In the genomic region with DNA sequence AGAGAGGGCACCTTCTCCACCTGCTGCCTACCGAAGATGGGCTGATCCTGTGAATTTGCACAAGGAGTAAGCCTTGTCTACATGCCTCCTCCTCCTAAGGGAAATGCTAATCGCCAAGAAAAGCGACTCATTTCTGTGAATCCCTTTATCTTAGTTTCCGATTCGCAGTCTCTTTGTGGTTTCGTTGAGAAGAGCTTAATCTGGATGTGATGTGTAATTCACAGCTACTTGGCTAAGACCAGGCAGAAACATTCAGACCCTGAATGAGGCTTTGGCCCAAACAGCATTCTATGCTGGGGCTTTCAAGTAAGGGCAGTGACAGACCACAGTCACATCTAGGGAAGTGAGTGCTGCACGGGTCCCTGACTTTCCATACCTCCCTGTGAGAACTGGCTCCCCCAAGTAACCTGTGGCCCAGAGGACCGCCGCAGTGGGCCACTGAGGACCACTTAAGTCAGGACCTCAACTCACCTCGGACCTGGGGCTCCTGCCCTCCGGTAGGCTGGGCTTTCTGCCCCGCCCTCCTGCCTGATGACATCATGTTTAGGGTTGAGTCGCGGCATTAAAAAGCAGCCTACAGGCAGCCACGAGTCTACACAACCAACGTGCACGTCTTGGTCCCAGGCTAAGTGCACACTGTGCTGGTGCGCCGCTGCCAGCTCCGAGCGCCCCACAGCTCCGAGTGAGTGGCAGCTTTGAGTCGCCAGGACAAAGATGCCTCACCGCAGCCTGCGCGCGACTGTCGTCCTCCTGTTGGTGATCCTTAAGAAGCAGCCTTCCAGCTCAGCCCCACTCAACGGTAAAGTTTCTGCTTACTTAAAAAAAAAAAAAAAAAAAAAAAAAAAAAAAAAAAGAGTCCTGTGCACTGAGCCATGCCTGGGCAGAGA, we compare ENCODE assay signal across 8 mouse cellular contexts. TPM values are rescaled to one million over a fixed set of nuclear protein-coding genes. Genes with fewer than 3 reads are reported as not detected.
DNase-seq lines count a peak whose midpoint lies in the region; ATAC-seq and TF ChIP-seq lines count a peak whose summit lies in the region.

A gene (plus strand): TSS at position 552 of the 887 bp plus-strand sequence.

- no peak within 1 kb of the TSS for H3K27ac ChIP-seq in small intestine, adult 2 months (ENCODE audit: insufficient read depth, low read depth, low read length)

- peak; percentile 80 for ATAC-seq in granulocyte monocyte progenitor cell, adult 5-6 weeks (replicated peaks; ENCODE audit: poor library complexity, severe bottlenecking)

- H3K4me3 ChIP-seq in small intestine, adult 2 months (ENCODE audit: low read depth, low read length), result peak within 1 kb of the TSS; percentile 68

- 5% methylated on average over 29 of the region's 29 CpGs for WGBS in small intestine, adult 2 months

- peaks cover 19% of the 10 kb centered on the region for H3K4me1 ChIP-seq in small intestine, adult 2 months (ENCODE audit: control insufficient read depth, insufficient read depth, insufficient read length, low read length)

- H3K27me3 ChIP-seq in small intestine, adult 2 months (ENCODE audit: control insufficient read depth, insufficient read depth, low read length), result no peaks in the 10 kb centered on the region; the same call in 1 of the 2 replicates

- peak; percentile 15 to 35 for DNase-seq in right cerebral cortex, adult 2 months (ENCODE audit: low spot score in 2 of 2)
- DNase-seq in right cerebral cortex, postnatal 25 days, result no peak
- peak; percentile 54 to 61 for DNase-seq in cerebellum, adult 18-20 months
- peak; percentile 67 for DNase-seq in kidney, postnatal 10 days
- DNase-seq in lung, postnatal 14 days, result peak; percentile 7
- no peak for DNase-seq in right cerebral cortex, adult 18-20 months

- no peaks in the 10 kb centered on the region for H3K36me3 ChIP-seq in small intestine, adult 2 months (ENCODE audit: control insufficient read depth, insufficient read depth, low read length)

- no peak for TF ChIP-seq CTCF in small intestine, adult 2 months (IDR thresholded peaks at IDR 0.05; ENCODE audit: extremely low read depth, insufficient read length, insufficient replicate concordance, low read depth, low read length)

- 0 out of 2 replicates have a peak, but pooled peaks have one; percentile 29 for TF ChIP-seq POLR2A in small intestine, adult 2 months (IDR thresholded peaks at IDR 0.05; ENCODE audit: low read depth, low read length)

RNA-seq across cellular contexts. Expression of the gene that starts here (rescaled TPM):
- 2.6 and 4.3 TPM in 2 replicates for total RNA-seq in granulocyte monocyte progenitor cell, adult 5-6 weeks (2014; fragmentation: Nextera tagmentation)
- 1.4 and 3.2 TPM in 2 replicates for total RNA-seq in granulocyte monocyte progenitor cell, adult 5-6 weeks (2017)
- 2.8 and 4.4 TPM in 2 replicates for polyA plus RNA-seq in small intestine, adult 2 months (2012; rRNA removed)

Comparison
In these comparisons a context has a peak if more than half of its experiments do, and no peak if none do; other contexts are left out.
1. DNase-seq: peak in right cerebral cortex, adult 2 months (2 of 2), cerebellum, adult 18-20 months (2 of 2), kidney, postnatal 10 days (single experiment) and lung, postnatal 14 days (single experiment); none in right cerebral cortex, postnatal 25 days (single experiment) and right cerebral cortex, adult 18-20 months (single experiment).